ENCODE assay signal across 11 mouse cellular contexts in genomic region chr5:68070308-68070707, GRCm38 (mm10).
"Had no signal": no experiment of that assay in that cellular context is flagged by ENCODE, and none has a peak within 500 bp of the region (broad histone marks: within the 10 kb centered on the region; RNA-seq: fewer than 3 reads in every experiment).

No protein-coding gene starts in this region.

- DNase-seq: retina, postnatal 1 day; right cerebral cortex, adult 18-20 months; right cerebral cortex, postnatal 14 days; right cerebral cortex, postnatal 25 days; right cerebral cortex, postnatal 4 days; spleen, adult 18-20 months; thymus, adult 18-20 months; thymus, adult 2 months; thymus, postnatal 25 days; thymus, postnatal 36 days; thymus, postnatal 4 days had no signal
